Mouse (Mus musculus) cerebellum, adult 18-20 months (tissue): ENCODE results near the gene Gm12887.

ENCODE experiments used
- DNase-seq, 2 experiments: peaks; one replicate each; pipeline ENCODE4 v3.0.0; 2021

The Gm12887 gene

GRCm38 (mm10) chr4:121622003-121622402 is at the start of gene Gm12887:
Gm12887 (minus strand) TSS chr4:121622103.
- no peak for DNase-seq

GRCm38 (mm10) chr4:121657040-121657439 is 35.1 kb upstream of the Gm12887 start:
- DNase-seq: no peak
